Mouse (Mus musculus) heart, embryonic 11.5 days (tissue): ENCODE results near the gene Vezf1. TPM values are rescaled to one million over a fixed set of nuclear protein-coding genes. Genes with fewer than 3 reads are reported as not detected.

ENCODE experiments used
- ATAC-seq: fragments of 200-750 bp; cut with Nextera tagmentation; replicated peaks from 2 replicates; pipeline ENCODE4 v1.8.0; 2017; ENCODE audit warnings: moderate library complexity; ENCODE audit not compliant: insufficient number of reproducible peaks, low FRiP score, low TSS enrichment
- H3K27ac ChIP-seq: fragments of 300-500 bp; sonication (generic); 2 replicates; pipeline ENCODE4 v1.5.1; 2014; ENCODE audit warnings: mild to moderate bottlenecking, low read depth, low read length
- H3K27me3 ChIP-seq: fragments of 300-500 bp; sonication (generic); 2 replicates; pipeline ENCODE4 v1.6.1; 2014; ENCODE audit warnings: mild to moderate bottlenecking, low read length, mixed read lengths; ENCODE audit not compliant: control insufficient read depth, insufficient read depth
- H3K36me3 ChIP-seq: fragments of 300-500 bp; sonication (generic); 2 replicates; pipeline ENCODE4 v1.6.1; 2014; ENCODE audit warnings: mild to moderate bottlenecking, low read length, moderate library complexity, mixed read lengths; ENCODE audit not compliant: control insufficient read depth, insufficient read depth
- H3K4me1 ChIP-seq: fragments of 300-500 bp; sonication (generic); 2 replicates; pipeline ENCODE4 v1.6.1; 2014; ENCODE audit warnings: low read length; ENCODE audit not compliant: control insufficient read depth, insufficient read depth
- H3K4me2 ChIP-seq: fragments of 300-500 bp; sonication (generic); 2 replicates; pipeline ENCODE4 v1.6.1; 2014; ENCODE audit warnings: mild to moderate bottlenecking, moderate library complexity
- H3K4me3 ChIP-seq: fragments of 300-500 bp; sonication (generic); 2 replicates; pipeline ENCODE4 v1.5.1; 2014; ENCODE audit warnings: low read depth, low read length
- H3K9ac ChIP-seq: fragments of 300-500 bp; sonication (generic); 2 replicates; pipeline ENCODE4 v1.6.1; 2014; ENCODE audit warnings: mild to moderate bottlenecking, low read depth, low read length, moderate library complexity
- H3K9me3 ChIP-seq: fragments of 300-500 bp; sonication (generic); replicated peaks from 2 replicates; pipeline ENCODE4 v1.6.1; 2016; ENCODE audit warnings: low read length; ENCODE audit not compliant: control insufficient read depth
- WGBS: fragments of 180-500 bp; shearing (Covaris S2); extraction: QIAGEN DNeasy Blood & Tissue Kit; methylation state at CpG from one replicate; pipeline ENCODE4 v1.1.7; 2014; ENCODE audit not compliant: insufficient replicate concordance; 5-methylcytosine and 5-hydroxymethylcytosine counted together
- polyA plus RNA-seq: library from polyadenylated mRNA; unstranded; fragments of >200 nt; fragmentation: Nextera tagmentation; extraction: Ambion mirVana; gene quantifications from 2 replicates; pipeline ENCODE4 v1.2.1, GENCODE M21; 2014

Gene Vezf1
- polyA plus RNA-seq, 1 experiment from 2014 or later: 26.4 TPM

GRCm38 (mm10) chr11:88097173-88097572 is 29.1 kb downstream of the Vezf1 start:
- Histone ChIP-seq H3K4me3 (no peak overlapping the region), H3K4me1 (peaks cover 26% of the 10 kb centered on the region), H3K4me2 (peak overlapping the region; percentile 90), H3K36me3 (no peaks in the 10 kb centered on the region), H3K9ac (peak overlapping the region; percentile 43; the same call in 1 of the 2 replicates), H3K27ac (no peak overlapping the region), H3K9me3 (no peaks in the 10 kb centered on the region), H3K27me3 (no peaks in the 10 kb centered on the region; the same call in 1 of the 2 replicates)
- 9% methylated on average over 4 of the region's 4 CpGs for WGBS
- ATAC-seq: no peak

- H3K9me3 ChIP-seq: no peaks in the 10 kb centered on the region
- H3K4me1 ChIP-seq: peaks cover 29% of the 10 kb centered on the region
- peak within 1 kb of the TSS; percentile 93 for H3K27ac ChIP-seq
- peak within 1 kb of the TSS; percentile 96 for H3K9ac ChIP-seq
- no peaks in the 10 kb centered on the region; the same call in 1 of the 2 replicates for H3K27me3 ChIP-seq
- no peaks in the 10 kb centered on the region for H3K36me3 ChIP-seq
- no peak for ATAC-seq
- 13% methylated on average over 17 of the region's 17 CpGs for WGBS
- H3K4me3 ChIP-seq: peak within 1 kb of the TSS; percentile 74
- H3K4me2 ChIP-seq: peak within 1 kb of the TSS; percentile 90
These were observed 30.1 kb downstream of the Vezf1 start, which contains the start of gene Cuedc1 for GRCm38 (mm10) chr11:88098021-88098729. TSS of gene Cuedc1 (plus strand) at chr11:88098058.

- peak overlapping the region; percentile 90 for H3K4me2 ChIP-seq
- H3K36me3 ChIP-seq: no peaks in the 10 kb centered on the region
- H3K9ac ChIP-seq: peak overlapping the region; percentile 96
- H3K4me1 ChIP-seq: peaks cover 31% of the 10 kb centered on the region
- H3K9me3 ChIP-seq: no peaks in the 10 kb centered on the region
- WGBS: under 1% methylated on average over 79 of the region's 95 CpGs
- peak overlapping the region; percentile 93 for H3K27ac ChIP-seq
- H3K27me3 ChIP-seq: no peaks in the 10 kb centered on the region; the same call in 1 of the 2 replicates
- peak; percentile 53 for ATAC-seq
- H3K4me3 ChIP-seq: peak overlapping the region; percentile 74
These were observed 30.9 kb downstream of the Vezf1 start for GRCm38 (mm10) chr11:88098787-88099598.

- Histone ChIP-seq H3K4me3 (peak overlapping the region; percentile 74), H3K27ac (peak overlapping the region; percentile 93), H3K4me1 (peaks cover 31% of the 10 kb centered on the region), H3K4me2 (peak overlapping the region; percentile 90), H3K9me3 (no peaks in the 10 kb centered on the region), H3K36me3 (no peaks in the 10 kb centered on the region), H3K27me3 (no peaks in the 10 kb centered on the region; the same call in 1 of the 2 replicates), H3K9ac (peak overlapping the region; percentile 96)
- WGBS: under 1% methylated on average over 27 of the region's 38 CpGs
- peak; percentile 58; the same call in 1 of the 2 replicates for ATAC-seq
These were observed 31.5 kb downstream of the Vezf1 start for GRCm38 (mm10) chr11:88099599-88100023.

- H3K9ac ChIP-seq: no peak overlapping the region
- peaks cover 31% of the 10 kb centered on the region for H3K4me1 ChIP-seq
- H3K4me2 ChIP-seq: peak overlapping the region; percentile 90
- no peaks in the 10 kb centered on the region; the same call in 1 of the 2 replicates for H3K27me3 ChIP-seq
- no peak overlapping the region for H3K27ac ChIP-seq
- H3K9me3 ChIP-seq: no peaks in the 10 kb centered on the region
- WGBS: 26% methylated on average over 4 of the region's 4 CpGs
- no peak for ATAC-seq
- peak overlapping the region; percentile 74 for H3K4me3 ChIP-seq
- H3K36me3 ChIP-seq: no peaks in the 10 kb centered on the region
These were observed 32.1 kb downstream of the Vezf1 start for GRCm38 (mm10) chr11:88100170-88100569.

- H3K4me1 ChIP-seq: peaks cover 25% of the 10 kb centered on the region
- 47% methylated on average over 19 of the region's 19 CpGs for WGBS
- no peak for ATAC-seq
- H3K27ac ChIP-seq: no peak overlapping the region
- no peak overlapping the region for H3K9ac ChIP-seq
- no peaks in the 10 kb centered on the region for H3K9me3 ChIP-seq
- no peak overlapping the region for H3K4me3 ChIP-seq
- peak overlapping the region; percentile 9 for H3K4me2 ChIP-seq
- no peaks in the 10 kb centered on the region for H3K36me3 ChIP-seq
- no peaks in the 10 kb centered on the region for H3K27me3 ChIP-seq
These were observed 35.3 kb downstream of the Vezf1 start for GRCm38 (mm10) chr11:88103214-88103941.

GRCm38 (mm10) chr11:88105494-88106291 is 37.6 kb downstream of the Vezf1 start:
- H3K4me3 ChIP-seq: no peak overlapping the region
- H3K36me3 ChIP-seq: no peaks in the 10 kb centered on the region; the same call in 1 of the 2 replicates
- H3K27ac ChIP-seq: no peak overlapping the region
- no peaks in the 10 kb centered on the region for H3K9me3 ChIP-seq
- H3K9ac ChIP-seq: no peak overlapping the region
- WGBS: 59% methylated on average over 6 of the region's 6 CpGs
- peaks cover 20% of the 10 kb centered on the region for H3K4me1 ChIP-seq
- H3K4me2 ChIP-seq: no peak overlapping the region
- no peaks in the 10 kb centered on the region for H3K27me3 ChIP-seq
- ATAC-seq: no peak

GRCm38 (mm10) chr11:88106292-88106554 is 38.1 kb downstream of the Vezf1 start:
- Histone ChIP-seq H3K27me3 (no peaks in the 10 kb centered on the region), H3K36me3 (no peaks in the 10 kb centered on the region; the same call in 1 of the 2 replicates), H3K4me1 (peaks cover 22% of the 10 kb centered on the region), H3K4me2 (no peak overlapping the region), H3K9me3 (no peaks in the 10 kb centered on the region), H3K27ac (no peak overlapping the region), H3K4me3 (no peak overlapping the region), H3K9ac (no peak overlapping the region)
- 62% methylated on average over 8 of the region's 8 CpGs for WGBS
- ATAC-seq: no peak
